Mouse (Mus musculus) bone marrow macrophage, adult 2 months (primary cell): Measurements from ENCODE around the gene Cacng8. TPM values are rescaled to one million over a fixed set of nuclear protein-coding genes. Genes with fewer than 3 reads are reported as not detected.
A peak's percentile ranks its signal among the peaks of the same experiment; 100 is the strongest.

Experiments
- H3K27ac ChIP-seq: 2 replicates; pipeline ENCODE4 v1.5.1; 2012; ENCODE audit warnings: low read depth, low read length; ENCODE audit not compliant: insufficient read depth
- H3K4me1 ChIP-seq: 2 replicates; pipeline ENCODE4 v1.6.1; 2012; ENCODE audit warnings: low read length; ENCODE audit not compliant: control insufficient read depth, insufficient read depth
- H3K4me3 ChIP-seq: 2 replicates; pipeline ENCODE4 v1.5.1; 2012; ENCODE audit warnings: mild to moderate bottlenecking, low read length, moderate library complexity; ENCODE audit not compliant: insufficient read depth
- CTCF ChIP-seq: IDR thresholded peaks from 2 replicates; pipeline ENCODE4 v1.5.1; 2012; ENCODE audit warnings: low read depth, mild to moderate bottlenecking, low read length, moderate library complexity
- POLR2A ChIP-seq: IDR thresholded peaks from 2 replicates; pipeline ENCODE4 v1.6.1; 2012; ENCODE audit warnings: mild to moderate bottlenecking, low read depth, low read length, borderline replicate concordance
- polyA plus RNA-seq: library from polyadenylated mRNA; stranded (reverse); fragments of >200 nt; gene quantifications from 2 replicates; pipeline ENCODE4 v1.2.4, GENCODE M21; 2012; ENCODE audit not compliant: missing spikeins, insufficient read depth, insufficient read length

Gene Cacng8
- polyA plus RNA-seq, 1 experiment, result 0.40 TPM

- peaks cover 14% of the 10 kb centered on the region for H3K4me1 ChIP-seq
- no peak overlapping the region for H3K27ac ChIP-seq
- no peak overlapping the region for H3K4me3 ChIP-seq
- TF ChIP-seq CTCF, result no peak
- TF ChIP-seq POLR2A, result no peak
Measured at GRCm38 (mm10) chr7:3425141-3425540, 34.7 kb downstream of the Cacng8 start.

GRCm38 (mm10) chr7:3430161-3430560 is 39.7 kb downstream of the Cacng8 start:
- no peak for TF ChIP-seq CTCF
- no peak for TF ChIP-seq POLR2A
- H3K4me1 ChIP-seq, result peaks cover 9% of the 10 kb centered on the region
- no peak overlapping the region for H3K27ac ChIP-seq
- H3K4me3 ChIP-seq, result no peak overlapping the region

GRCm38 (mm10) chr7:3432066-3432465 is 41.6 kb downstream of the Cacng8 start:
- TF ChIP-seq POLR2A, result no peak
- TF ChIP-seq CTCF, result no peak
- no peak overlapping the region for H3K27ac ChIP-seq
- H3K4me1 ChIP-seq, result peaks cover 6% of the 10 kb centered on the region

GRCm38 (mm10) chr7:3437941-3438340 is 47.5 kb downstream of the Cacng8 start:
- TF ChIP-seq POLR2A (no peak), CTCF (no peak)
- H3K4me1 ChIP-seq, result peaks cover 13% of the 10 kb centered on the region
- H3K4me3 ChIP-seq, result no peak overlapping the region
- no peak overlapping the region for H3K27ac ChIP-seq

More at GRCm38 (mm10) chr7:3432066-3432465, 41.6 kb downstream of the Cacng8 start:
- H3K4me3 ChIP-seq, result no peak overlapping the region

- H3K27ac ChIP-seq, result no peak overlapping the region
- TF ChIP-seq POLR2A (no peak), CTCF (no peak)
- peaks cover 18% of the 10 kb centered on the region for H3K4me1 ChIP-seq
- H3K4me3 ChIP-seq, result no peak overlapping the region
Measured at GRCm38 (mm10) chr7:3439984-3440383, 49.5 kb downstream of the Cacng8 start.

GRCm38 (mm10) chr7:3440526-3440925 is 50.0 kb downstream of the Cacng8 start:
- no peak overlapping the region for H3K27ac ChIP-seq
- TF ChIP-seq CTCF (no peak), POLR2A (no peak)
- H3K4me3 ChIP-seq, result no peak overlapping the region
- peaks cover 18% of the 10 kb centered on the region for H3K4me1 ChIP-seq

- H3K27ac ChIP-seq, result peak overlapping the region; percentile 78
- H3K4me1 ChIP-seq, result peaks cover 27% of the 10 kb centered on the region
- no peak overlapping the region for H3K4me3 ChIP-seq
- TF ChIP-seq CTCF, result no peak
- no peak for TF ChIP-seq POLR2A
Measured at GRCm38 (mm10) chr7:3442476-3443062, 52.1 kb downstream of the Cacng8 start.

GRCm38 (mm10) chr7:3444678-3445077 is 54.2 kb downstream of the Cacng8 start:
- peaks cover 23% of the 10 kb centered on the region for H3K4me1 ChIP-seq
- no peak overlapping the region for H3K27ac ChIP-seq
- no peak overlapping the region for H3K4me3 ChIP-seq
- TF ChIP-seq POLR2A (no peak), CTCF (no peak)

- TF ChIP-seq POLR2A (no peak), CTCF (no peak)
Measured at GRCm38 (mm10) chr7:3446584-3446983, 56.1 kb downstream of the Cacng8 start.

GRCm38 (mm10) chr7:3447026-3447425 is 56.5 kb downstream of the Cacng8 start:
- Histone ChIP-seq H3K27ac (no peak overlapping the region), H3K4me1 (peaks cover 30% of the 10 kb centered on the region), H3K4me3 (no peak overlapping the region)
- TF ChIP-seq CTCF (no peak), POLR2A (no peak)

More at GRCm38 (mm10) chr7:3446584-3446983, 56.1 kb downstream of the Cacng8 start:
- H3K4me1 ChIP-seq, result peaks cover 33% of the 10 kb centered on the region
- no peak overlapping the region for H3K27ac ChIP-seq
- H3K4me3 ChIP-seq, result no peak overlapping the region

- Histone ChIP-seq H3K27ac (no peak overlapping the region), H3K4me1 (peaks cover 21% of the 10 kb centered on the region), H3K4me3 (no peak overlapping the region)
- TF ChIP-seq POLR2A (no peak), CTCF (peak; percentile 98)
Measured at GRCm38 (mm10) chr7:3448737-3449454, 58.4 kb downstream of the Cacng8 start.
